ENCODE assay signal across 8 mouse cellular contexts in genomic region chr11:78097077-78097476, GRCm38 (mm10). TPM values are rescaled to one million over a fixed set of nuclear protein-coding genes. Genes with fewer than 3 reads are reported as not detected.
DNase-seq lines count a peak whose midpoint lies in the region; ATAC-seq and TF ChIP-seq lines count a peak whose summit lies in the region.

No protein-coding gene starts in this region.

- H3K9ac ChIP-seq in heart, embryonic 14.5 days (ENCODE audit: low read length), result peak overlapping the region; percentile 69
- no peak overlapping the region for H3K9ac ChIP-seq in MEL (ENCODE audit: control insufficient read depth, low read depth, low read length, poor library complexity, severe bottlenecking)
- H3K9ac ChIP-seq in midbrain, embryonic 12.5 days (replicated peaks), result peak overlapping the region; percentile 87; the same call in 1 of the 2 replicates

- peak overlapping the region; percentile 83 for H3K4me2 ChIP-seq in heart, embryonic 14.5 days (ENCODE audit: low read length)
- H3K4me2 ChIP-seq in midbrain, embryonic 12.5 days (replicated peaks), result peak overlapping the region; percentile 86

- H3K79me2 ChIP-seq in MEL (ENCODE audit: control insufficient read depth, insufficient read depth, low read length, poor library complexity), result no peaks in the 10 kb centered on the region

- peak overlapping the region; percentile 38 to 40 for H3K4me3 ChIP-seq in heart, embryonic 14.5 days (ENCODE audit: control insufficient read depth in 1 of 2, insufficient read depth in 1 of 2, low read depth in 1 of 2, low read length in 2 of 2)
- H3K4me3 ChIP-seq in MEL (ENCODE audit: control insufficient read depth in 1 of 2, insufficient read depth in 1 of 2, low read depth in 2 of 2, low read length in 2 of 2), result peak overlapping the region; percentile 17 to 41; a peak in 3 of 4 replicates
- H3K4me3 ChIP-seq in hindbrain, embryonic 10.5 days, result peak overlapping the region; percentile 88
- H3K4me3 ChIP-seq in midbrain, embryonic 12.5 days, result no peak overlapping the region

- 0 out of 2 replicates have a peak, but pooled peaks cover 11% of the 10 kb centered on the region for H3K36me3 ChIP-seq in heart, embryonic 14.5 days (ENCODE audit: control insufficient read depth, insufficient read depth, low read length)
- peaks cover 0 to 27% of the 10 kb centered on the region in 2 experiments; a peak in 2 of 4 replicates for H3K36me3 ChIP-seq in MEL (ENCODE audit: control insufficient read depth in 1 of 2, insufficient read depth in 2 of 2, low read length in 2 of 2)
- peaks cover 24% of the 10 kb centered on the region; the same call in 1 of the 2 replicates for H3K36me3 ChIP-seq in hindbrain, embryonic 10.5 days
- no peaks in the 10 kb centered on the region for H3K36me3 ChIP-seq in midbrain, embryonic 12.5 days

- DNase-seq in heart, postnatal 4 days, result no peak
- peak; percentile 41 for DNase-seq in MEL (ENCODE audit: low read depth, low spot score)
- no peak for DNase-seq in hindbrain, embryonic 10.5 days (ENCODE audit: low spot score)
- DNase-seq in left cerebral cortex, adult 8-10 months (ENCODE audit: low spot score in 2 of 2), result no peak
- no peak for DNase-seq in adrenal gland, adult 2 months
- DNase-seq in cerebellum, adult 9-11 months, result no peak

- 6% methylated on average over 3 of the region's 3 CpGs for WGBS in heart, embryonic 14.5 days
- WGBS in hindbrain, embryonic 10.5 days, result 64% methylated on average over 3 of the region's 3 CpGs
- WGBS in midbrain, embryonic 12.5 days, result 63% methylated on average over 3 of the region's 3 CpGs

- no peak for TF ChIP-seq CTCF in MEL (IDR thresholded peaks at IDR 0.05 in 2 of 3, conservative IDR thresholded peaks at IDR 0.05 in 1 of 3; ENCODE audit: control insufficient read depth in 1 of 3, insufficient read depth in 1 of 3, low read depth in 2 of 3, low read length in 3 of 3, poor library complexity in 1 of 3, severe bottlenecking in 1 of 3)

- H3K4me1 ChIP-seq in heart, embryonic 14.5 days (ENCODE audit: control insufficient read depth in 2 of 2, insufficient read depth in 2 of 2, low read length in 2 of 2), result peaks cover 8 to 41% of the 10 kb centered on the region in 2 experiments
- peaks cover 4 to 15% of the 10 kb centered on the region in 2 experiments; a peak in 3 of 4 replicates for H3K4me1 ChIP-seq in MEL (ENCODE audit: control insufficient read depth in 1 of 2, insufficient read depth in 2 of 2, low read length in 2 of 2)
- H3K4me1 ChIP-seq in hindbrain, embryonic 10.5 days (replicated peaks), result peaks cover 36% of the 10 kb centered on the region
- H3K4me1 ChIP-seq in midbrain, embryonic 12.5 days, result peaks cover 24% of the 10 kb centered on the region

- H3K27ac ChIP-seq in heart, embryonic 14.5 days (replicated peaks in 1 of 2; ENCODE audit: control insufficient read depth in 1 of 2, insufficient read depth in 1 of 2, low read depth in 2 of 2, low read length in 2 of 2), result peak overlapping the region; percentile 83 to 87
- no peak overlapping the region for H3K27ac ChIP-seq in MEL (ENCODE audit: control insufficient read depth, low read depth, low read length)
- no peak overlapping the region for H3K27ac ChIP-seq in hindbrain, embryonic 10.5 days
- H3K27ac ChIP-seq in midbrain, embryonic 12.5 days (replicated peaks), result no peak overlapping the region

- TF ChIP-seq RAD21 in MEL (IDR thresholded peaks at IDR 0.05; ENCODE audit: low read depth, low read length), result no peak

- no peak for TF ChIP-seq POLR2A in MEL (IDR thresholded peaks at IDR 0.05; ENCODE audit: control insufficient read depth in 1 of 2, insufficient read depth in 1 of 2, low read depth in 1 of 2, low read length in 2 of 2, poor library complexity in 1 of 2)

- no peak for TF ChIP-seq EP300 in MEL (IDR thresholded peaks at IDR 0.05; ENCODE audit: low read depth in 1 of 2, low read length in 2 of 2)

- ATAC-seq in heart, embryonic 14.5 days (ENCODE audit: insufficient number of reproducible peaks, insufficient read depth, low FRiP score, low read depth), result no peak
- no peak for ATAC-seq in midbrain, embryonic 12.5 days (ENCODE audit: low FRiP score, low read depth)

- H3K9me3 ChIP-seq in heart, embryonic 14.5 days (ENCODE audit: control insufficient read depth, low read length), result no peaks in the 10 kb centered on the region
- H3K9me3 ChIP-seq in MEL (replicated peaks; ENCODE audit: insufficient read depth, low read length), result no peaks in the 10 kb centered on the region
- no peaks in the 10 kb centered on the region for H3K9me3 ChIP-seq in hindbrain, embryonic 10.5 days
- H3K9me3 ChIP-seq in midbrain, embryonic 12.5 days, result no peaks in the 10 kb centered on the region

- no peaks in the 10 kb centered on the region for H3K27me3 ChIP-seq in heart, embryonic 14.5 days (ENCODE audit: control insufficient read depth, insufficient read depth, low read length)
- no peaks in the 10 kb centered on the region for H3K27me3 ChIP-seq in MEL (ENCODE audit: control insufficient read depth in 1 of 2, insufficient read depth in 2 of 2, low read length in 2 of 2)
- H3K27me3 ChIP-seq in hindbrain, embryonic 10.5 days (ENCODE audit: insufficient read depth, poor library complexity, severe bottlenecking), result no peaks in the 10 kb centered on the region
- H3K27me3 ChIP-seq in midbrain, embryonic 12.5 days, result 0 out of 2 replicates have a peak, but pooled peaks cover 3% of the 10 kb centered on the region

TF ChIP-seq in MEL, 35 proteins besides CTCF, POLR2A, EP300 and RAD21:
- peak; percentile 63 for TF ChIP-seq GATA1 (IDR thresholded peaks at IDR 0.05; ENCODE audit: low read depth, low read length)
- TF ChIP-seq ZNF384 (IDR thresholded peaks at IDR 0.05; ENCODE audit: low read depth, low read length), result peak; percentile 83
- TF ChIP-seq BHLHE40 (IDR thresholded peaks at IDR 0.05; ENCODE audit: borderline replicate concordance, low read depth, low read length), result no peak

RNA-seq across cellular contexts. Expression of gene Fam222b, which starts 2.6 kb away (rescaled TPM):
- polyA plus RNA-seq in heart, embryonic 14.5 days (2014; fragmentation: Nextera tagmentation; extraction: Ambion mirVana), result 17.0 and 19.4 TPM in 2 replicates
- total RNA-seq in heart, postnatal 4 days (2021), result 10 to 100 TPM; 17.1 to 17.5 TPM
- total RNA-seq in MEL (2012; rRNA removed), result 2.4 and 2.5 TPM in 2 replicates
- 1 to 10 TPM in 1 of 2 experiments, not detected in 1; 8.1 TPM for polyA plus RNA-seq in MEL (2012; ENCODE audit: insufficient read depth in 1 of 2, insufficient read length in 2 of 2, low read depth in 1 of 2, low replicate concordance in 2 of 2, missing spikeins in 1 of 2)
- polyA plus RNA-seq in hindbrain, embryonic 10.5 days (2016; fragmentation: Nextera tagmentation; extraction: Ambion mirVana), result 29.2 and 33.8 TPM in 2 replicates
- polyA plus RNA-seq in midbrain, embryonic 12.5 days (2016; fragmentation: Nextera tagmentation; extraction: Ambion mirVana), result 24.9 and 27.4 TPM in 2 replicates
- total RNA-seq in left cerebral cortex, adult 8-10 months (2022), result 10 to 100 TPM; 24.6 to 27.7 (median 26.9) TPM
- total RNA-seq in adrenal gland, adult 2 months (2021), result 10 to 100 TPM; 19.7 to 24.2 TPM
- polyA plus RNA-seq in adrenal gland, adult 2 months (2012; rRNA removed), result 38.4 and 41.7 TPM in 2 replicates

RNA-seq across cellular contexts. Expression of gene Eral1, which starts 16.9 kb away (rescaled TPM):
- 23.9 and 25.7 TPM in 2 replicates for polyA plus RNA-seq in heart, embryonic 14.5 days (2014; fragmentation: Nextera tagmentation; extraction: Ambion mirVana)
- total RNA-seq in heart, postnatal 4 days (2021), result 10 to 100 TPM; 23.7 to 24.0 TPM
- total RNA-seq in MEL (2012; rRNA removed), result 39.6 and 43.5 TPM in 2 replicates
- polyA plus RNA-seq in MEL (2012; ENCODE audit: insufficient read depth in 1 of 2, insufficient read length in 2 of 2, low read depth in 1 of 2, low replicate concordance in 2 of 2, missing spikeins in 1 of 2), result 10 to 100 TPM in 1 of 2 experiments, not detected in 1; 38.4 TPM
- polyA plus RNA-seq in hindbrain, embryonic 10.5 days (2016; fragmentation: Nextera tagmentation; extraction: Ambion mirVana), result 40.6 and 41.4 TPM in 2 replicates
- polyA plus RNA-seq in midbrain, embryonic 12.5 days (2016; fragmentation: Nextera tagmentation; extraction: Ambion mirVana), result 33.4 and 33.6 TPM in 2 replicates
- total RNA-seq in left cerebral cortex, adult 8-10 months (2022), result 10 to 100 TPM; 17.3 to 20.1 (median 17.7) TPM
- total RNA-seq in adrenal gland, adult 2 months (2021), result 10 to 100 TPM; 30.1 to 35.0 TPM
- 42.0 and 49.7 TPM in 2 replicates for polyA plus RNA-seq in adrenal gland, adult 2 months (2012; rRNA removed)

RNA-seq across cellular contexts. Expression of gene Flot2, which starts 59.3 kb away (rescaled TPM):
- polyA plus RNA-seq in heart, embryonic 14.5 days (2014; fragmentation: Nextera tagmentation; extraction: Ambion mirVana), result 95.2 and 98.3 TPM in 2 replicates
- total RNA-seq in heart, postnatal 4 days (2021), result 10 to 100 TPM; 89.1 to 98.5 TPM
- 0.08 TPM in 1 of 2 replicates, not detected in the other for total RNA-seq in MEL (2012; rRNA removed)
- under 1 TPM in 1 of 2 experiments, not detected in 1; 0.15 TPM for polyA plus RNA-seq in MEL (2012; ENCODE audit: insufficient read depth in 1 of 2, insufficient read length in 2 of 2, low read depth in 1 of 2, low replicate concordance in 2 of 2, missing spikeins in 1 of 2)
- polyA plus RNA-seq in hindbrain, embryonic 10.5 days (2016; fragmentation: Nextera tagmentation; extraction: Ambion mirVana), result 73.0 and 76.3 TPM in 2 replicates
- polyA plus RNA-seq in midbrain, embryonic 12.5 days (2016; fragmentation: Nextera tagmentation; extraction: Ambion mirVana), result 64.8 and 67.0 TPM in 2 replicates
- 10 to 100 TPM; 84.8 to 90.2 (median 86.9) TPM for total RNA-seq in left cerebral cortex, adult 8-10 months (2022)
- total RNA-seq in adrenal gland, adult 2 months (2021), result 10 to 100 TPM; 85.6 to 88.9 TPM
- polyA plus RNA-seq in adrenal gland, adult 2 months (2012; rRNA removed), result 144 and 179 TPM in 2 replicates

Comparison
In these comparisons a context has a peak if more than half of its experiments do, and no peak if none do; other contexts are left out.
1. H3K27ac ChIP-seq: peak in heart, embryonic 14.5 days (2 of 2); none in MEL (single experiment), hindbrain, embryonic 10.5 days (single experiment) and midbrain, embryonic 12.5 days (single experiment).
2. RNA of gene Flot2, which starts 59.3 kb away (polyA plus RNA-seq): 144 to 179 TPM in adrenal gland, adult 2 months, 95.2 to 98.3 TPM in heart, embryonic 14.5 days, 73.0 to 76.3 TPM in hindbrain, embryonic 10.5 days and 64.8 to 67.0 TPM in midbrain, embryonic 12.5 days; 0.15 TPM in MEL; every median in the first group is over 10 times any median in the second.